Mouse (Mus musculus): ENCODE results near the gene Epop. TPM values are rescaled to one million over a fixed set of nuclear protein-coding genes. Genes with fewer than 3 reads are reported as not detected.

Gene Epop
- polyA plus RNA-seq, 1 experiment: 0.86 TPM

- no peaks in the 10 kb centered on the region for H3K27me3 ChIP-seq (replicated peaks; ENCODE audit: control insufficient read depth, insufficient read depth, low read length)
- H3K36me3 ChIP-seq (ENCODE audit: control insufficient read depth, insufficient read depth, low read length): no peaks in the 10 kb centered on the region
- peak; percentile 72 for DNase-seq
- WGBS: 0% methylated on average over 6 of the region's 6 CpGs
- H3K27ac ChIP-seq (ENCODE audit: insufficient read depth, low read depth, low read length): no peak overlapping the region
- H3K4me1 ChIP-seq (ENCODE audit: control insufficient read depth, insufficient read depth, low read length): 0 out of 2 replicates have a peak, but pooled peaks cover 5% of the 10 kb centered on the region
- H3K4me3 ChIP-seq (ENCODE audit: insufficient read depth, low read depth, low read length): no peak overlapping the region
- no peak for TF ChIP-seq POLR2A (IDR thresholded peaks at IDR 0.05; ENCODE audit: low read depth, low read length)
- peak; percentile 99 for TF ChIP-seq CTCF (conservative IDR thresholded peaks at IDR 0.05; ENCODE audit: insufficient read depth, insufficient read length, low read depth, low read length)
These were observed 7.1 kb downstream of the Epop start for GRCm38 (mm10) chr11:97622440-97622839.

GRCm38 (mm10) chr11:97619391-97619795 lies 10.1 kb downstream of the Epop start:
- Histone ChIP-seq H3K27me3 (replicated peaks; ENCODE audit: control insufficient read depth, insufficient read depth, low read length) (no peaks in the 10 kb centered on the region), H3K4me3 (ENCODE audit: insufficient read depth, low read depth, low read length) (no peak overlapping the region), H3K27ac (ENCODE audit: insufficient read depth, low read depth, low read length) (no peak overlapping the region), H3K36me3 (ENCODE audit: control insufficient read depth, insufficient read depth, low read length) (no peaks in the 10 kb centered on the region), H3K4me1 (ENCODE audit: control insufficient read depth, insufficient read depth, low read length) (0 out of 2 replicates have a peak, but pooled peaks cover 5% of the 10 kb centered on the region)
- WGBS: 32% methylated on average over 5 of the region's 5 CpGs
- DNase-seq: peak; percentile 96
- no peak for TF ChIP-seq POLR2A (IDR thresholded peaks at IDR 0.05; ENCODE audit: low read depth, low read length)
- peak; percentile 91 for TF ChIP-seq CTCF (conservative IDR thresholded peaks at IDR 0.05; ENCODE audit: insufficient read depth, insufficient read length, low read depth, low read length)

- TF ChIP-seq POLR2A (IDR thresholded peaks at IDR 0.05; ENCODE audit: low read depth, low read length): no peak
- no peak for TF ChIP-seq CTCF (conservative IDR thresholded peaks at IDR 0.05; ENCODE audit: insufficient read depth, insufficient read length, low read depth, low read length)
- DNase-seq: peak; percentile 85
- Histone ChIP-seq H3K36me3 (ENCODE audit: control insufficient read depth, insufficient read depth, low read length) (no peaks in the 10 kb centered on the region), H3K27me3 (replicated peaks; ENCODE audit: control insufficient read depth, insufficient read depth, low read length) (no peaks in the 10 kb centered on the region), H3K4me1 (ENCODE audit: control insufficient read depth, insufficient read depth, low read length) (0 out of 2 replicates have a peak, but pooled peaks cover 5% of the 10 kb centered on the region), H3K27ac (ENCODE audit: insufficient read depth, low read depth, low read length) (peak overlapping the region; percentile 17; the same call in 1 of the 2 replicates), H3K4me3 (ENCODE audit: insufficient read depth, low read depth, low read length) (no peak overlapping the region)
- WGBS: 40% methylated on average over 11 of the region's 11 CpGs
These were observed 11.1 kb downstream of the Epop start for GRCm38 (mm10) chr11:97618368-97618767.

GRCm38 (mm10) chr11:97615276-97615675 lies 14.2 kb downstream of the Epop start:
- no peaks in the 10 kb centered on the region for H3K27me3 ChIP-seq (replicated peaks; ENCODE audit: control insufficient read depth, insufficient read depth, low read length)
- no peak overlapping the region for H3K4me3 ChIP-seq (ENCODE audit: insufficient read depth, low read depth, low read length)
- H3K4me1 ChIP-seq (ENCODE audit: control insufficient read depth, insufficient read depth, low read length): 0 out of 2 replicates have a peak, but pooled peaks cover 5% of the 10 kb centered on the region
- H3K27ac ChIP-seq (ENCODE audit: insufficient read depth, low read depth, low read length): no peak overlapping the region
- WGBS: 91% methylated on average over 4 of the region's 4 CpGs
- no peak for TF ChIP-seq POLR2A (IDR thresholded peaks at IDR 0.05; ENCODE audit: low read depth, low read length)
- TF ChIP-seq CTCF (conservative IDR thresholded peaks at IDR 0.05; ENCODE audit: insufficient read depth, insufficient read length, low read depth, low read length): no peak
- H3K36me3 ChIP-seq (ENCODE audit: control insufficient read depth, insufficient read depth, low read length): no peaks in the 10 kb centered on the region
- no peak for DNase-seq

GRCm38 (mm10) chr11:97611076-97611475 lies 18.4 kb downstream of the Epop start:
- no peak overlapping the region for H3K27ac ChIP-seq (ENCODE audit: insufficient read depth, low read depth, low read length)
- no peak overlapping the region for H3K4me3 ChIP-seq (ENCODE audit: insufficient read depth, low read depth, low read length)
- H3K36me3 ChIP-seq (ENCODE audit: control insufficient read depth, insufficient read depth, low read length): no peaks in the 10 kb centered on the region
- no peaks in the 10 kb centered on the region for H3K27me3 ChIP-seq (replicated peaks; ENCODE audit: control insufficient read depth, insufficient read depth, low read length)
- DNase-seq: peak; percentile 83
- H3K4me1 ChIP-seq (ENCODE audit: control insufficient read depth, insufficient read depth, low read length): no peaks in the 10 kb centered on the region
- 23% methylated on average over 8 of the region's 8 CpGs for WGBS
- TF ChIP-seq CTCF (conservative IDR thresholded peaks at IDR 0.05; ENCODE audit: insufficient read depth, insufficient read length, low read depth, low read length) (no peak), POLR2A (IDR thresholded peaks at IDR 0.05; ENCODE audit: low read depth, low read length) (no peak)

- WGBS: 85% methylated on average over 13 of the region's 13 CpGs
- no peak for TF ChIP-seq CTCF (conservative IDR thresholded peaks at IDR 0.05; ENCODE audit: insufficient read depth, insufficient read length, low read depth, low read length)
- TF ChIP-seq POLR2A (IDR thresholded peaks at IDR 0.05; ENCODE audit: low read depth, low read length): no peak
- Histone ChIP-seq H3K27ac (ENCODE audit: insufficient read depth, low read depth, low read length) (no peak overlapping the region), H3K36me3 (ENCODE audit: control insufficient read depth, insufficient read depth, low read length) (no peaks in the 10 kb centered on the region), H3K27me3 (replicated peaks; ENCODE audit: control insufficient read depth, insufficient read depth, low read length) (no peaks in the 10 kb centered on the region), H3K4me3 (ENCODE audit: insufficient read depth, low read depth, low read length) (no peak overlapping the region), H3K4me1 (ENCODE audit: control insufficient read depth, insufficient read depth, low read length) (no peaks in the 10 kb centered on the region)
- DNase-seq: no peak
These were observed 19.8 kb downstream of the Epop start for GRCm38 (mm10) chr11:97609743-97610142.

- H3K27me3 ChIP-seq (replicated peaks; ENCODE audit: control insufficient read depth, insufficient read depth, low read length): no peaks in the 10 kb centered on the region
- H3K27ac ChIP-seq (ENCODE audit: insufficient read depth, low read depth, low read length): no peak overlapping the region
- H3K36me3 ChIP-seq (ENCODE audit: control insufficient read depth, insufficient read depth, low read length): no peaks in the 10 kb centered on the region
- no peak overlapping the region for H3K4me3 ChIP-seq (ENCODE audit: insufficient read depth, low read depth, low read length)
- no peaks in the 10 kb centered on the region for H3K4me1 ChIP-seq (ENCODE audit: control insufficient read depth, insufficient read depth, low read length)
- DNase-seq: no peak
- WGBS: 78% methylated on average over 4 of the region's 4 CpGs
- TF ChIP-seq POLR2A (IDR thresholded peaks at IDR 0.05; ENCODE audit: low read depth, low read length): no peak
- TF ChIP-seq CTCF (conservative IDR thresholded peaks at IDR 0.05; ENCODE audit: insufficient read depth, insufficient read length, low read depth, low read length): no peak
These were observed 20.6 kb downstream of the Epop start for GRCm38 (mm10) chr11:97608933-97609332.
